Mouse (Mus musculus) hindlimb bud, embryonic 11.5 days (tissue): Measurements from ENCODE around the gene Arhgef11.
"Not testable (repeated sequence)": the region's sequence is repeated elsewhere in the genome, so short reads cannot be mapped to it uniquely, and the experiment has no call there.

Source experiments
- DNase-seq: peaks from one replicate; pipeline ENCODE4 v3.0.0-alpha.2; 2012; ENCODE audit warnings: low read depth, low spot score; ENCODE audit errors: extremely low spot score

Gene Arhgef11

DNA sequence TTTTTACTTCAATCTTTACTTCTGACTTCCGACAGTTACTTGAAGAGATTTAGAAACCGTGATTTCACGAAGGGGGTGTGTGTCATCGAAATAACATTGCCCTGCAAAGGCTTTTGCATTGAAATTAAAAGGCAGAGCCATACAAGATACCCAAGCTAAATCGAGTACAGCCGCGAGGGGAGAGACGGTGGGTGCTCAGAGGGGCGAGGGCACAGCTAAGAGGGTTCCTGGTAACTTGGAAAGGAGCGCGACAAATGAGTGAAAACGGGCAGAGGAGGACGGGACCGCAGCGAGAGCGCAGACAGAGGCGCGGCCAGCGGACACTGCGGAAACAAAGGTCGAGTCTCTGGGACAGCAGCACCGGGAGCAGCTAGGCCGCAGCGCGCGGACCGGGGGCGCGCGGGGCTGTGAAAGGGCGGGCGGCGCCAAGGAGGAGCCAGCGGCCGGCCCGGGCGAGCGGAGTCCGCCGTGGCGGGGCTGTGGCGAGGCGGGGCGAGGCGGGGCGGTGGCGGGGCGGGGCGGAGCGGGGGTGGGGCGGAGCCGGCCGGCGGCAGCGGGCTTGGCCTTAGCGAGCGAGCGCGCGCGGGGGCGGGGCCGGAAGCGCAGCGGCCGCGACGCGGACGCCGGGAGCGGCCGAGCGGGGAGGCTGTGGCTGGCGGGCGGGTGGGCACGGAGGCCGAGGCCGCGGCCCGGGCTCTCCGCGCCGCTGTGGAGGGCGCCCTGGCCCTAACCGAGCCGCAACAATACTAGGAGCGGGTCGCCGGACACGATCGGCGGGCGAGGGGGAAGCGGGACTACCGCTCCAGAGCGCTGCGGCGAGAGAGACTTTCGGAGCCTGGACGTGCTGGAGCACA is at the start of gene Arhgef11:
Gene Arhgef11 (plus strand): TSS at position 603 of the 854 bp plus-strand sequence.
- no peak for DNase-seq

DNA sequence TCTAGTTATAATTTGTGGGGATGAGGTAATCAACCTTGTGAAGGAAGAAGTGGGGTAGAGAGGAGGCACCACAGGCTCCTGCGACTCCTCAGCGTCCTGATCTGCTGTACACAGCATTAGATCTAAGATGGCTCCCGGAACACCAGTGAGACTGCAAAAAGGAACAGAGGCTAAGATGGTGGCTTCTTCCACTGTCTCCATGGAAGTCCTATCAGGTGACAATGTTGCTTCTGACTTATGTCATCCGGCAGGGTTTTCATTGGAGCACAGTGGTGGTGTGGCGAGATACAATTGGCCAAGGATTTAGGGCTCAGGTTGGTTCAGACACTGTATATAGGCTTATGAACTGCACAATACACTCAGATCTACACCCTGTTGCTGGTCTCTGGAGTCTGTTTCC is 48.7 kb upstream of the Arhgef11 start:
- DNase-seq = no peak

DNA sequence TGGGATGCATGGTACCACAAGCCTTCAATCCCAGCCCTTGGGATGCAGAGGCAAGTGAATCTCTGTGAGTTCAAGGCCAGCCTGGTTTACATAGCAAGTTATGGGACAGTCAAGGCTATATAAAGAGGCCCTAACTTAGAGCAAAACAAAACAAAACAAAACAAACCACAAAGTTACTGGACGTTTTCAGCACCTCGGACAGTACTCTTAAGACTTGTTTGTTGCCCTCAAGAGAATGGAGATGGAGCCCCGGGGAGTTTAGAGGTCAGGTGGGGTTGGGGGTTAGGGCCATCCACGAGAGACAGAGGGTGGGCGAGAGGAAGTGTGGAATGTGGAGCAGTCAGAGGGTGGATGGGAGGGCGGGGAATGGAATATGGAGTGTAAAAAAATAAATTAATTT is 41.6 kb upstream of the Arhgef11 start:
- peak; percentile 10 for DNase-seq

DNA sequence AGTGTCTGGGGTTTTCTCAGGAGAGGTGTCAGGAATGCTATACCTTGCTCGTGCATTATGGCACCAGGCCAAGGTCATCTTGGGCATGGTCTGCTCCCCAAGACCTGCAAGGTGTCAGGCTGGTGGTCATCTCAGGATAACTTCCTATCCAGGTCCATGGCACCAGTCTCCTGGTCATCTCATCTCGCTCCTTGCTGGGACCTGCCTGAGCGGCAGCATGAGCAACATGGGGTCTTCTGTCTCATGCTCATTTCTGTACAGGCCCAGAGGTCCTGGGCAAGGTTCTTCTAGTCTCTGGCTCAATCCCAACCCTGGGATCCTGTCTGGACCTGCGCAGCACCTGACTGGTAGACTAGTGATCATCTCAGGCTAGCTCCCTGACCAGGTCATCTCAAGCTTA is 35.1 kb upstream of the Arhgef11 start:
- no peak for DNase-seq

DNA sequence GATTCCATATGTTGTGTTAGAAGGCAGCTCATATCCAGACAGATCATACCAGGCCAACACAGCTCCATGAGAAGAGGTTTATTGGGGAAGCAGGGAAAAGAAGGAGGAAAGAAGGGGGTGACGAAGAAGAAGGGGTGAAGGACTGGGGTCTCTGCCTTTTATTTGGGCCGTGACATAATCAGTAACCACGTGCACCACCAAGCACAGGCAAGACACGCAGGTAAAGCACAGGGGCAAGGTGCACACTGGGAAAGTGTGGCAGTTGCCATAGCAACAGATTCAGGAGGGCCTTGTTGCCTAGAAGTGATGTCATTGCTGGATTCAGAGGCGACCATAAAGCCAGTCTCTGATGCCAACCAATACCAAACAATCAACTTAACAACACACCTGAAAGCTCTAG is 23.6 kb upstream of the Arhgef11 start:
- DNase-seq = no peak

DNA sequence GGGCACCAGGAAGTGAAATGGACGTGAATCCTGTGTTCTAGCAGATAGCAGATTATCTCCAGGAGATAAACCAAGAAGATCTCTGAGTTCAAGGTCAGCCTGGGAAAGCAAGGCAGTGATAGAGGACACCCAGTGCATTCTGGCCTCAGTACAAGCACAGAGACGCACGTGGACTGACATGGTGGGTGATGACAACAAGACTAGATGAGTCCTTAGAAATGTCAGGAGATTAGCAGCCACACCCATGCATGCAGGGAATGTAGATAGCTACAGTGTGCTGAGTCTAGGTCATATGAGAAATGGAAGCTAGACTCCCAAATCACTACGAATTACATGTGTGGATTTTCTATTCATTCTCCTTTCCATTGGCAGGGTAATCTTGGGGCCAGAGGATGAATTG is 22.0 kb upstream of the Arhgef11 start:
- not testable (repeated sequence) for DNase-seq

DNA sequence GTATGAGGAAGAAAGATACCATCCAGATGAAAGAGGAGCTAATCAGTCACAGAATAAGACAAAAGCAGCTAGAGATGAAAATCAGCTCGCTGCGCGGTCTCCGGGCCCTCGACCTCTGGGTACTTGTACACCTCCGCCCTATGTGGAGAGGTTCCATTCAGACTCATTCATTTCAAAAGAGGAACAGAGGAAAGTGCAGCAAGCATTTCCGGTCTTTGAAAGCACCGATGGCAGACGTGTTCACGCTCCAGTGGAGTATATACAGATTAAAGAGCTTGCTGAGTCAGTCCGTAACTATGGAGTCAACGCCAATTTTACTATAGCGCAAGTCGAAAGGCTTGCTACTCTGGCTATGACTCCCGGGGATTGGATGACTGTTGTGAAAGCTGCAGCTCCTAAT is 16.3 kb upstream of the Arhgef11 start:
- not testable (repeated sequence) for DNase-seq

DNA sequence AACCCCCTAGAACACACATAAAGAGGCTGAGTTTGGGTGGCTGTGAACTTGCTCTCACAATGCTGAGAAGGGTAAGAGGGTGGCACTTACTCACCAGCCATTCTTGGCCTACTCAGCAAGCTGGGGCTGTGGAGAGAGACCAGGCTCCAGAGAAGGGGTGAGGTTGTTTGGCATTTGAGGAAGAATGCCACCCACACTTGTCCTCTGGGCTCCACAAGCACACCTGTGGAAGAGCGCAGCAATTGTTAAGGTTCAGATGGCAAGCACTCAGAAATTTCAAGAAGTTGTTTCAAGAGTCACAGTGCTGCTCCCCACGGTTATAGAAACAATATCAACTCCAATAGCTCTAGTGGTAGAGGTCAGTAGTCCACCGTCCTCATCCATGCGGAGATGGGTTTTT is 1.0 kb upstream of the Arhgef11 start:
- no peak for DNase-seq

DNA sequence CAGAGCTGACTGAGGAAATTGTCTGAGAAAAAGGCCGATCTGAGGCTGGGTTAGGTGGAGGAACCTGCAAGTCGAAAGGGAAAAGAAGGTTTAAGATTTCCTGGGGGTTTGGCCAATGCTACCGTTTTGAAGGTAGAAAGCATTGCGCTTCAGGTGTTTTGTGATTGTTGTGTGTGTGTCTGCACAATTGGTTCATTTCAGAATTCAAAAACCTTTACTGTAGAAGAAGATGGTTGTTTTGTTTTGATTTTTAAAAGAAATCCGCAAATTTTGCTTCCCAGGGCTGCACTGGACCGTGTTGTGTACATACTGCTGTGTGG is 412 bp downstream of the Arhgef11 start:
- no peak for DNase-seq

DNA sequence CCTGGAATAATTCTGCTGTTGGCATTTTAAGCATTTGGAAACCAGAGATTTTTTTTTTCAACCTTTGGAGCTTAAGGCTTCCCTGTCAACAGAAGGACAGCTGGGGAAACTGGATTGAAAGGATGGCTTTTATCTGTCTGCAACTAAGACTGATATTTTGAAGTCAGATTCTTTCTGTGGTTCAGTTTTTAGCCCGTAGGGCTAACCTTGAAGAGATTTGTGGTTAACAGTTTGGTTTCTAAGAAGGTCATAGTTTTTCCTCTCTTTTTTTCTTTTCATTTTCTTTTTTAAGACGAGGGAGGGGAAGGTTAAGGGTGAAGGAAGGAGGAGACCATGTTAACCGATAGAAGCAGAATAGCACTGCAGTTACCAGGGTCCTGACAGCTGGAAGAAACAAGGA is 881 bp downstream of the Arhgef11 start:
- no peak for DNase-seq

DNA sequence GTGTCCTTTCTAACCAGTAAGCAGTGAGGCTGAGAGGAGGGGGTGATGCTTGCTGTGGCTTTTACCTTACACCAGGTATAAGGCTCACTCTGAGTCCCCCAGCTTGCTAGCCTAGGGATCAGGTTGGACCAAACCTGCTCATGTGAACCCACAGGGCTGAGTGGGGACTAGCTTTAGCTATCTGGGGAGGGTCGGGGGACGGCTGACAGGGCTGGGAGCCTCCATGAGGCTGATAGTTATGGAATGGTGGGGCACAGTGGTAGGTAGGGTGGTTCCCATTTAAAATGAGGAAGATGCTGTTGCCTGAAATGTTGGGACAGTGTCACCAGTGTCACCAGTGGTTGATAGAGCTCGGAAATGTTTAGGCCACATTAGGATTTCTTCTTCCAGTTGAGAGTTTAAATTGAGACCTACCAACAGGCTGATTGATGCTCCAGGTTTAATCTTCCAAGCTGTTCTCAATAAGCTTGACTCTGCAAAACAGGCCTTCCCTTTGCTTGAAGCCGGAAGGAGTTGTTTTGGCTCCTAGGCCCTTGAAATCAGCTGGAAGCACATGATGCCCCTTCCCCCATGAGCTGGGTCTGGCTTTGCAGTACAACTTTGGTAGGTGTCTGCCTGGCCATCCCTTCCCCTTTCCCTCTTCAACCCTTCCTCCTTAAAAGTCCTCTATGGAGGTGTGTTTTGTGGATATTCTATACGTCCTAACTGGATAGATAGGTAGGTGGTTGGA is 1.8 kb downstream of the Arhgef11 start:
- DNase-seq = no peak

DNA sequence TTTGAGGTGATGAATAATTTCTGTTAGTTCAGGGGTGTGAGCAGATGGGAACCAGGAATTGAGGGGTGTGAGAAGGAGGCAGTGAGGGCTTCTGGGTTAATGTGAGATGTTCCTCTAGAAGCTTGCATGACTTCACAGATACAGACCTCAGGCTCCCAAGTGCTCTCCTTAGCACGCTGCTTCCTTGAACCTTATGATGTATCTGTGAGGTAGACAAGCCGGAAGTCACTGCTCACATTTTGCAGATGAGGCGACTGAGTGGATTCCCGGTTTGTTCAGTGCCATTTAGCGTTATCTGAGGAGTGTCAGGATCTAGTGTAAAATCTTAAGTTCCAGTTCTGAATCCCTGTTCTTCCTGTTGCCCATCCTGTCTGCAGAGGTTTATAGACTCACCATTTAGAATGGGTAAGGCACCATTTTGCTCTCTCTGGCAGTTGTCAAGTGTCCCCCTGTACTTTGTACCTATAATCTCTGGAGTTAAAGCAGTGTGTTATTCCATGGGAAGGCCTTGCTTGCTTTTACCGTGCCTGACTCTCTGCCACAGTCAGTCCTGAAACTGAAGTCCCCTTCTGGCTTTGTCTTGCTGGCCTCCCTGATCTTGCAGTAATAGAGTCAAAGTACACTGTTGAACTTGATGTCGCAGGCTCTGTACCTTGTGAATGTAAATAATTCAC is 3.0 kb downstream of the Arhgef11 start:
- DNase-seq = no peak

DNA sequence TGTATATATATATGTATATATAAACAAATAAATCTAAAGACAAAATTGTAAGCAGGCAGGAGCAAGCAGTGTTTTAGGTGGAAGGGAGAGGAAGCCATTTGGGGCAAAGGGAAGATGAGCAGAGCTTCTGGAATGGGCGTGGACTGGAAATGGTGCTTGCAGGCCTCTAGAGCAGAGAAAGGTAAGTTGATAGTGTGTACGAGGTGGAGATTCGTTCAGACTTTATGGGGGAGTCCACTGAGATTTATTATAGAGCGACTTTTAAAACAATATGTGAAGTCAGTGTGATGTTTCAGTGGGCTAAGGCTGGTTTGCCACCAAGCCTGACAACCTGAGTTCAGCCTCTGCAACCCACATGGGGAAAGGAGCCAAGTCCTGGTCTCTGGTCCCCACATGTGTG is 7.5 kb downstream of the Arhgef11 start:
- DNase-seq = no peak

DNA sequence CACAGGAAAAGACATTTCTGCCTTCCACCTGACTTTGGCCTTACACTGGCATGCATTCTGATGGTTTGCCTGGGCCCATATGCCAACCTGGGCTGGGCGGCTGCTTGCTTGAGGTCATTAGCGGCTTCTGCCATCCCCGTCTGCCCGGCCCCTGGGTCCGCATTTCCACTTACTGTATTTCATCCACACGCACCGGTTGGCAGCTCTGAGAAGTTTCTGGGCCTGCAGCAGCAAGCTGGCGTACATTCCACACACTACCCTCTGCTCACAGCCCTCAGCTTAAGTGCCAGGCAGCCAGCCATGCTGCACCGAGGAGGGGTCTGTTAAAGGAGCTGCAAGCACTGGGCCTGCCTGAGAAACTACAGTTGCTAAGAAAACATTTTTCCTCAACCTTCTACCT is 13.5 kb downstream of the Arhgef11 start:
- DNase-seq = no peak

DNA sequence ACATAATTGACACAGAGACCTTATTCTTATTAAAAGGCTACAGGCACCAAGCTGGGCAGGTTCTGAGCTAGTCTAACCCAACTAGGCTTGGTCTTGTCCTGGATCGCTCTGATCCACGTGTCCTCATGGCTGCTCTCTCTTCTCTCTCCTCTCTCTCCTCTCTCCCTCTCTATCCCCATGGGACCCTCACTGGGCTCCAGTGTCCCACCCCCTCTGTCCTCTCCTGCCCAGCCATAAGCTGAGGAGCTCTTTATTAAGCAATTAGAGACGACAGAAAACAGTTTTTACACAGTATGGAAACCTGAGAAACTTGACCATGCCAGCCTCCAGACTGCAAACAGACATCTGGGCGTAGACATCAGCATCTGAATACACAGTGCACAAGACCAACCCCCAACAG is 14.0 kb downstream of the Arhgef11 start:
- no peak for DNase-seq

DNA sequence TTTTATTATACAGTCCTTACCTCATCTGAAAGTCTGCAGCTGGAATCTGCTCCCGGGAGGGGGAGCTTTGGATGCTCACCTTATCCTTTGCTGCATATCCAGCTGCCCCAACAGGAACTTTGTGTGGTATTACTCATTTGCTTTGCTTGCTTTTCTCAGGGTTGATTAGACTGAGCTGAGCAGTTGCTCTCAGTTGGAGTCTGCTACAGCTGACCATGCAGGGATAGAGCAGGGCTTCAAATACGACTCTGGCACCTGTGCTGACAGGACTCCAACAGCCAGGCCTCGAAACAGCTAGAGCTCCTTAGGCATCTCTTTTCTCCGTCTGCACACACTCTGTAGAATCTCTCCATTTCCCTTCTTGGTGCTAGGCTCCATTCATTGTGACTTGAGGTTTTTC is 18.2 kb downstream of the Arhgef11 start:
- no peak for DNase-seq

DNA sequence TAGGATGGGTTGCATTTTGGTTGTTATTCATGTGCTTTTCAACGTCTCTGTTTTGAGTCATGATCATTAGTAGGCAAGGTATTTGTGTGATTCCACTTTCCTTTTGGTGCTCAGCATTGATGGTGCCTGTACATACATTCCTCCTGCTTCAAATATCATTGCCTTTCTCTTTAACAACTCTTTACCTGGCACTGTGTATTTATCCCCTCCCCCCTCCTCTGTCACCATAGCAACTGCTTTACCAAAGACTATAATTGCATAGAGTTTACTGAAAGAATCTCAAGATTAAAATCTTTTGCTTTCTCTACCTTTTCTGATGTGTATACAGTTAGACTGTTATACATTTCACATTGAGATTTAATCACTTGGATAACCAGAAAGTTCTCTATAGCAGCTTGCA is 26.1 kb downstream of the Arhgef11 start:
- DNase-seq = no peak

DNA sequence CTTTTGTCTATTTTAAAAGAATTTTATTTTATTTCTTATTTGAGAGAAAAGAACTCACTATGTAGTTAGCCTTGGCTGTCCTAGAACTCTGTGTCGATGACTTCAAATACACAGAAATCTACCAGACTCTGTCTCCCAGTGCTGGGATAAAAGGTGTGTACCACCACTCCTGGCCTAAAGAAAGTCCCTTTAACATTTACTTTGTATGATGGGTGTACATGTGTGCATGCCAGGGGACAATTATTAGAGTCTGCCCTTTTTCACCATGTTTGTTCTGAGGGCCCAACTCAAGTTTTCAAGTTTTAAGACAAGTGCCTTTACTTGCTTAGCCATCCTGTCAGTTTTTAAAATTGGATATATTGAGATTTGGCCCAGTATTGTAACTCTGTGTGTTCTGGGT is 28.8 kb downstream of the Arhgef11 start:
- no peak for DNase-seq

DNA sequence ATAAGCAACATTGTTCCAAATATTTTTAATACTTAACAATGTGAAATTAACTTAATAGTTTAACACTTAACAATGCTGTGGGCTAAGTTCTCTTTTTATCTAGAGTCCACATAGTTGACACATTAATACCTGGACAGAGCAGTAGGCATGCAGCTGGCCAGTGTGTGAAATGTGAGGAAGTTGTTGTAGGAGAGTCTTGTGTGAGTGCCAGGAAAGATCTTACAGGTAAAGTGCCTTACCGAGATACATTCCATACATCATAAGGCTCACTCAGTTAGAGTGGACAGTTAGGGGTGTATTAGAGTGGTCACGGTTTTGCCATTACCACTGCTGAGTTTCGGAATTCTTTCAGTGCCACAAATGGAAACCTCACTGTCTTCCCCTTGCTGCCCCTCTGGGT is 31.7 kb downstream of the Arhgef11 start:
- no peak for DNase-seq

DNA sequence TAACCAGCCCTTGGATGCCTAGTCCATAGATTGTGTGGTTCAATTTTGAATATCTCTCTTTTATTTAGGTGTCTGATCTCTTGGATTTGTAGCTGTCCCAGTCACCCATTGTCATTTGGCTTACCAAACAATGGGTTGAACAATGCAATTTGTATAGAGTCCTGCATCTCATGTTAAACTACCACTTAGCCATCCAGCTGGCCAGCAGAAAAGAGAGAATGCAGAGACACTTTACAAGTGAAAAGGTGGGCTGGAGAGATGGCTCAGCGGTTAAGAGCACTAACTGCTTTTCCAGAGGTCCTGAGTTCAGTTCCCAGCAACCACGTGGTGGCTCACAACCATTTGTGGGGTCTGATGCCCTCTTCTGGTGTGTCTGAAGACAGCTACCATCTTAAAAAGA is 41.0 kb downstream of the Arhgef11 start:
- DNase-seq = no peak

DNA sequence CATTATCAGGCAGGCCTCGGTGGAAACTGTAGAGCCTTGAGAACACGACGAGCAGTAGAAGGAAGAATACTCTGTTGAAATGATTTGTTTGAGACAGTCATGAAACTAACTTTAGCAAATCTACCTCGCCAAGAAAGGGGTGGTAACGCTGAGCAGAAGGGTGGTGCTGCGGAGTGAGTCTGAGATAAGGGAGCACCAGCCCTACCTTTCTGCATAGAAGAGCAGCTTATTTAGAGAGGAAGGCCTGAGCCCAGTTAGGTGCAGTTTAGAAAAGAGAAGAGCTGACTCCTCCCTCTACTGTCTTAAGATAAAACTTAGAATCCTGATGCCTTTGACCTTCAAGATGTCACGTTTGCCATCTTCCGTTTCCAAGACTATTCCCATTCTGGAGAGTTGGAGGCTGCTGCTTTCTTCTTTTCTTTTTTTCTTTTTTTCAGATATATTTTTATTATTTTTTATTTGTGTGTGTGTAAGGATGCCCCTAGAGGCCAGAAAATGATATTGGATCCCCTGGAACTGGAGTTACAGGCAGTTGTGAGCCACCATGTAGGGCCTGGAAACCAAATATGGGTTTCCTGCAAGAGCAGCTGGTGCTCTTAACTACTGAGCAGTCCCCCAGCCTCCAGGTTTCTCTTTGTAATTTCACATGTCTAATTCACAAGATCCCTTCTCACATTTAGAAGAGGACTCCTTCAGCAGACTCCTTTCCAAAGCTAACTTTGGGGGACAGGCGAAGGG is 42.5 kb downstream of the Arhgef11 start:
- DNase-seq = no peak
